Mouse (Mus musculus) natural killer cell, adult 2 months (primary cell): Measurements from ENCODE around the gene Ajm1.
A peak's percentile ranks its signal among the peaks of the same experiment; 100 is the strongest.
"Not testable (repeated sequence)": the region's sequence is repeated elsewhere in the genome, so short reads cannot be mapped to it uniquely, and the experiment has no call there.

Source experiments
- DNase-seq, 2 experiments: peaks; one replicate each; pipeline ENCODE4 v3.0.0; 2022; ENCODE audit warnings: low spot score in 2 of 2

Gene Ajm1

DNA sequence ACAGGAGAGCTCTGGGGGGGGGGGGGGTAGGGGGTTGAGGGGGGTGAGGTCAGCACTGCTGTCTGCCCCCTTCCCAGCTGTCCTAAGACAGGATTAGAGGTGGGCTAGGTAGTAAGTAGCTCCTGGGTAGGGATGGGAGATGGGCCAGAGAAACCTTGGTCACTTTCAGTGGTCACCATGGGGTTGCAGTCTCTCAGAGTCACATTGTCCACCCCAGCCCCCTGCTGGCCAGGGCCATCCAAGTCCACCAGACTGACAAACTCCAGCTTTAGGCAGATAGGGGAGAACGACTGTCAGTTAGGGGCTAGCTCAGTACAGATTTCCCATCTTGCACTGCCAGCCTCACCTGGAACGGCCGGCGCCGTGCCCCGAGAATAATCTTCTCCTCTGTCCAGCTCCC is 15.0 kb downstream of the Ajm1 start:
- DNase-seq = no peak

DNA sequence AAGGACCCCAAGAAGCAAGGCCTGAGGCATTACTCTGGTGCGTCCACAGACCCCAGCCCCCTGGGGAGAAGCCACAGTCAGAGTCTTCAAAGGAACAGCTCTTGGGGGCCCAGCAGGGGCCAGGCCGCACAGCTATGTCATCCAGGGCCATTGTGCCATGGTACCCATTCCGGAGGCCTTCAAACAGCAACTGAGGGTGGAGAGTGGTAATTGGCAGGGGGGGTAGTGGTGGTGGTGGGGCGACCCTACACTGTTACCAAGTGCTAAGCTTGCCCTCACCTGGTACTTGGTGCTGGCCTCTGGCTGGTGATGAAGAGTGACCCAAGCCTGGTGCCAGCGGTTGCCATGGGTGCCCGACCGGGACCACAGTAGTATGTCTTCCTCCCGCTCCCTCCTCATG is 15.8 kb downstream of the Ajm1 start:
- no peak for DNase-seq

DNA sequence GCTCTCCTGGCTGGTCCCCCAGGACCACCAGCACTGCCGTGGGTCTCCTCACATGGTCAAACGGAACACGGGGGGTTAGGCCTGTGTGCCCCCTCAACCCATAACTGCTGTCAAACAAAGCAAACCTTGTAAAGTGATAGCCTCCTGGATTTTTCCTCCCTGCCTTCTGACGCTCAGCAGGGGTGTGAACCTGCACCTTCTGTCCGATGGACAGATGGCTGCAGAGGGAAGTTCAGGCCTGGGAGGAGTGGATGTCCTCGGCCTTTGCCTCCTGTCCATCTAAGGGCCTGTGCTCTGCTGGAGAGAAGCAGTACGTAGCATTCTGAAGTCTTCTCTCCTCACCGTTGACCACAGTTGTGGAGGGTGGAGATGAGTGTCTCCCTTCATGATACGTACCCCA is 19.6 kb downstream of the Ajm1 start:
- DNase-seq = no peak

DNA sequence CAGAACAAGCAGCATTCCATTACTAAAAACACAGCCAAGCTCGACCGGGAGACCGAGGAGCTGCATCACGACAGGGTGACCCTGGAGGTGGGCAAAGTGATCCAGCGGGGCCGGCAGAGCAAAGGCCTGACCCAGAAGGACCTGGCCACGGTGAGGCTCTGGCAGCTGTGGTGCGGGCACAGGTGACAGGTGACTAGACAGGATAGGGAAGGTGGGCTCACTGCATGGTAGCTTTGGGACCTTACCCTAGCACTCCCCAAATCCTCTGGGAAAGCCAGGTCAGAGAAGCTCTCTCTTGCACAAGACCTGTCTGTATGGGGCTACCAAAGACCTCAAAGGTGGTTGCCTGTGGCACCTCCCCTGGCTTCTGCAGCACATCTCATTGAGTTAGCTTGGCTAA is 21.0 kb downstream of the Ajm1 start:
- no peak for DNase-seq

DNA sequence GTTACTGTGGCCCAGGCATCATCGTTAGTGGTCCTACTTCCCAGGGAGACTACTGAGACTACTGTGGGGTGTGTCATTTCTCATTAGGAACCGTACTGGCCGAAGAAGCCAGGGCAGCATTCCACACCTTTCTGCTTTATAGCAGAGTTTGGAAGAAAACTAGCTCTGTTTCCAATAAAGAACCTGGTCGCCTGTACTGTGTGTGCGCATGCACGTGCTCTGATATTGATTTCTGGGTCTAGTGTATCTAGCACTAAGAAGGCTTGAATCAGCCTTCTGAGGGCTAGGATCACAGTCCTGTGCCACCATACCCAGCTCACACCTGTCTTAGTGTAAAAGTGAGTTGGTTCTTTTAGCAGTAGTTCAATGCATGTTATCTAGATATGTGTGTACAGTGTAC is 22.8 kb downstream of the Ajm1 start:
- DNase-seq = no peak

DNA sequence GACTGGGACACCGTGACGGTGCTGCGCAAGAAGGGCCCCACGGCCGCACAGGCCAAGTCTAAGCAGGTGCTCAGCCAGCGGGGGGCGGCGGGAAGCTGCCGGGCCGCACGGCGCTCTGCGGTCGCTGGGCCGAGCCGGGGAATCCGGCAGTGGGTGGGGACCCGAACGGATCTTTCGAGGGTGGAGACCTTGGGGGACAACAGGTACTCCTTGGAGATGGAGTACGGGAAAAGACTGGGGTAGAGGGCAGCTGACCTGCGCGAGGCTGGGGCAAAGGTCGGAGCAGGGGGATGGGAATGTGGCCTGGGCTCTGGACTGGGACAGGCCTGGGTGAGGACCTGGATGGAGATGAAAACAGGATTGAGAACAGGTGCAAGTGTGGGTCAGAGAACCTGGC is 23.6 kb downstream of the Ajm1 start:
- no peak for DNase-seq

DNA sequence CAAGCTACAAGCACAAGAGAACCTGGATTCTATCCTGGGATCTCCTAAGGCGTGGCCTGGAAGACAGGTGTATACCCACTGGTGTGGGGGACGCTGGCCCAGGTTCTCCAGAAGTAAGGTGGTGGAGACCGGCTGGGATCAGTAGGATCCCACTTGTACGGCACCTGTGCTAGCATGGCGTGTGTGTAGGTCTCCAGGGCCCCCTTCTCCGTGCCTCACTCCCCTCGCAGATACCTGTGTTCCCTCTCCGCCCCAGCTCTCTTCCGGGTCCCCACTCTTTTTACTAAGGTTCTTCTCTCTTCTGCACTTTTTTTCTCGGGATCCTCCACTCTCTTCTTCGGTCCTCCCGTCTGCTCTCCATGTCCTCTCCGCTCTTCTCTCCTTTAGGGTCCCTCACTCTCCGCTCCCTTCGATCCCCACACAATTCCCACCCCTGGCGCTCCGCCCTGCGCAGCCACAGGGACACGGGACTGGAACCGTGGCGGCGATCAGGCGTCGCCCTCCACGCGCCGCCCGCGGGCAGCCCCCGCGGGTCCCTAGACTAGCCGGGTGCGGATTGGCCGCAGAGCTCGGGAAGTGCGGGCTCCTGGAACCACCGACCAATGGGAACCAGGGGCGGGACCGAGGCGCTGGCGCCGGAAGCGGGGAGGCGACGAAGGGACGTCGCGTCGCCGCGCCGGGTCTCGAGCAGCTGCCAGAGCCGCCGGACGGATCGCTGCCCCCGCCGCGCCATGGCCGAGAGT is 24.2 kb downstream of the Ajm1 start, which contains the start of gene Edf1:
Edf1 (plus strand) TSS at position 627 of the 743 bp plus-strand sequence.
- DNase-seq = peak; percentile 85 to 87

DNA sequence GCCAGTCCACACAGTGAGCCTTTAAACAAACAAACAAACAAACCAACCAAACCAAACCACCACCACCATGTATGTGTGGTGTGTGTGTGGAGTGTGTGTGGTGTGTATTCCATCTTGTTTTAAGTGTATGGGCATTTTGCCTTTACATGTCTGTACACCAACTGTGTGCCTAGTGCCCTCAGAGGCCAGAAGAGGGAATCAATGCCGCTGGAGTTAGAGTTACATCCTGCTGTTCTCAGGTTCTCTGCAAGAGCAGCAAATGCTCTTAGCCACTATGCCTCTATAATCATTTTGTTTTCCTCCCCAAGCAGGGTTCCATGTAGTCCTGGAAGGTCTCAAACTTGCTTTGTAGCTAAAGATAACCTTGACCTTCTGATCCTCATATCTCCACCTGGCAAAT is 25.3 kb downstream of the Ajm1 start:
- no peak for DNase-seq

DNA sequence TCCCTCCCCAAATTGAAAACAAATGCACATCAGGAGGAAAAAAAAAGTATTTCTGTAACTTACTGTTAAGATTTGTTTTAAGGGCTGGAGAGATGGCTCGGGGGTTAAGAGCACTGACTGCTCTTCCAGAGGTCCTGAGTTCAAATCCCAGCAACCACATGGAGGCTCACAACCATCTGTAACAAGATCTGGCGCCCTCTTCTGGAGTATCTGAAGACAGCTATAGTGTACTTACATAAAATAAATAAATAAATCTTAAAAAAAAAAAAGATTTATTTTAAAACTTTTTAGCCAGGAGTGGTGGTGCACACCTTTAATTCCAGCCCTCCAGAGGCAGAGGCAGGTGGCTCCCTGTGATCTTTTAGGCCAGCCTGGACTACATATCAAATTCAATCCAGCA is 26.1 kb downstream of the Ajm1 start:
- DNase-seq = not testable (repeated sequence)

DNA sequence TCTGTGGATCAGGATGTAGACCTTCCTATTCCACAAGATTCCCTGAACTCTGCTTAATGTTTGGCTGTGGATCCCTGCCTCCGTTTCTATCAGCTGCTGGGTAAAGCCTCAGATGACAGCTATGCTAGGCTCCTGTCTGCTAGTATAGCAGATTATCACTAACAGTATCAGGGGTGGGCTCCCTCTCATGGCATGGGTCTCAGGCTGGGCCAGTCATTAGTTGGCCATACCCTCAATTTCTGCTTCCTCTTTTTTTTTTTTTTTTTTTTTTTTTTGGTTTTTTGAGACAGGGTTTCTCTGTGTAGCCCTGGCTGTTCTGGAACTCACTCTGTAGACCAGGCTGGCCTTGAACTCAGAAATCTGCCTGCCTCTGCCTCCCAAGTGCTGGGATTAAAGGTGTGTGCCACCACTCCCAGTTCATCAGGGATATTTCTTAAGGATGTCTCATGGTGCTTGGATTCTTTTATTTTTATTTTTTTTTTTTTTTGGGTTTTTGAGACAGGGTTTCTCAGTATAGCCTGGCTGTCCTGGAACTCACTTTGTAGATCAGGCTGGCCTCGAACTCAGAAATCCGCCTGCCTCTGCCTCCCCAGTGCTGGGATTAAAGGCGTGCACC is 28.3 kb downstream of the Ajm1 start:
- not testable (repeated sequence) for DNase-seq

DNA sequence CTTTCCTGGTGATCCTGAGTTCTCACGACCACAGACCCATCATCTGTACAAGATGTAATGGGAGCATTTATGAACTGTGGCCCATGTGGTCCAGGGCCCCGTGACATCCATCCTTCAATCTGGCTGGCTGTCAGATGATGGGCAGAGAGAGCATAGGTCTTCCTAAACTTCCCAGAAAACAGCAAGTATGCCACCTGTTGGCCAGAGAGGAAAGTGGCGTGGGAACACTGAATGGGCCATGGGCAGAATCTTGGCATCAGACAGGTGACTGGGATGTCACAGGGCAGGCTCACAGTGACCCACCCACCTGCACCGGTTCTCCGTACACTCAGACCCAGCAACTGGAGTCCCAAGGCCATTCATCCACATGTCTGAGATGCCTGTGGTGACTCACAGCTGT is 30.4 kb downstream of the Ajm1 start:
- peak; percentile 19 to 45 for DNase-seq

DNA sequence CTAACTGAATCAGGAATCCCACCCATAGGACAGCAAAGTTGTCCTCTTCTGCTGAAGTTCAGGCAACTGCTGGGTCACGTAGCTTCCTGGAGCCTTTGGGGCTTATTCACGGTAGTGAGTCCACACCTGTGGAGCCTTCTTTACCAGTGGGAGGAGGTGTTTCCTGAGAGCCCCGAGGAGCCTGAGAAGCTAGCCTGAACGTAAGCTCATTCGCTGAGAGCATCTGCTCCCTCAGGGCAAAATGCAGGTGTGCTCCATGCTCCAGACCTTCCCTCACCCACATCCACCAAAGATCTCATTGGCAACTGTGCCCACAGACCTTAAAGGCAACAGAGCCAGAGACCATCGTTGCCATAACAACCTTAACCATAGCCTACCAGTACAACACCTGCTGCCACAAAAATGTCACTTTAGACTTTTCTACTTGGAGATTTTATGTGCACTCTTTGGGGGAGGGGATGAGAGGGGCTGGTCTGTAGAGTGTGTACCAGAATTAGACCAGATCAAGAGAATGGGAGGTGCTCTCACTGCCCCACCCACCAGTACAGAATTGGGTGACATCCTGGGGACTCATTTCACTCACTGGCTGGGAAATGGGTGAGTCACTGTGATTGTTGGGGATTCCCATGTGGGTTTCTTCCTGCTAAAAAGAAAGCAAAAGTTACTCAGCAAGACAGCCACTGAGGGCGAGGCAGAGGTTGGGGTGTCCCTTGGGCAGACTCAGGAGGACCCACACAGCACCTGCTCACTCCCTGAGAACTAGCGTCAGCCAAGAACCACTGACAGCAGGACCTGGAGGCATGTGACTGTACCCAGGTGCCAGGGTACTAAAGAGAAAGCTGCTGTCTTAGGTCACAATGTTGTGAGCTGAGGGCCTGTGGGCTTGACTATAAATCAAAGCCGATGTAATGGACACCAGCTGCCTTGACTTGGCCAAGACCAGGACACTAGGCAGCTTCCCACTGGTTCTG is 32.3 kb downstream of the Ajm1 start:
- DNase-seq = peak; percentile 86 to 88

DNA sequence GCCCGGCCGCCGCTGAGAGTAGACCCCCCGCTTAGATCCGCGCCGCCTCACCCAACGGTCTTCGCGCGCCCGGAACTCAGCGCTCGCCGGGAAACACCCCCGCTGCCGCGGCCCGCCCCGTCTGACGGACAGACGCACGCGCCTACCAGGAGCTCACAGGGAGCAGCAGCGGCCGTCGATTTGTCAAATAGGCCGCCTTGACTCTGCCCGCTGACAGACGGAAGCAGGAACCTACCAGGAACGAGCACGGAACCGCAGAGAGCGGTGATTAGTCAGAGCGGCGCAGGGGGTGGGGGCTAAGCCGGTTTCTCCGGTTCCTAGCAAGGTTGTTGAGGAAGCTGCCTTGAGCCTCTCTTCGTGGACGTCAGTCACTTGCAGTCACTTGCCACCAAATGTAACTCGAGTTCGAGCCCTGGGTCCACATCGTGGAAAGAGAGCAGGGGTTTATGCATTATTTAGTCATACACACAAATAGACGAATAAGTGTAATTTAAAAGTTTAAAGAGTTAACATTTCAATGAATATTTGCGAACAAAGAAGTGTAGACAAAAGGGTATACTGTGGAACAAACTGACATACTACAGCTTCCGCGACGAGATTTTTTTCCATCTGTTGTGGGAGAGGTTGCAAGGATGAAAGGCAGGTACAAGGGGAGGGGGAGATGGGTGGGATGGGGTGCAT is 34.6 kb downstream of the Ajm1 start, which contains the start of gene Traf2:
Traf2 (minus strand) TSS at position 130 of the 681 bp plus-strand sequence.
- DNase-seq = peak; percentile 98

DNA sequence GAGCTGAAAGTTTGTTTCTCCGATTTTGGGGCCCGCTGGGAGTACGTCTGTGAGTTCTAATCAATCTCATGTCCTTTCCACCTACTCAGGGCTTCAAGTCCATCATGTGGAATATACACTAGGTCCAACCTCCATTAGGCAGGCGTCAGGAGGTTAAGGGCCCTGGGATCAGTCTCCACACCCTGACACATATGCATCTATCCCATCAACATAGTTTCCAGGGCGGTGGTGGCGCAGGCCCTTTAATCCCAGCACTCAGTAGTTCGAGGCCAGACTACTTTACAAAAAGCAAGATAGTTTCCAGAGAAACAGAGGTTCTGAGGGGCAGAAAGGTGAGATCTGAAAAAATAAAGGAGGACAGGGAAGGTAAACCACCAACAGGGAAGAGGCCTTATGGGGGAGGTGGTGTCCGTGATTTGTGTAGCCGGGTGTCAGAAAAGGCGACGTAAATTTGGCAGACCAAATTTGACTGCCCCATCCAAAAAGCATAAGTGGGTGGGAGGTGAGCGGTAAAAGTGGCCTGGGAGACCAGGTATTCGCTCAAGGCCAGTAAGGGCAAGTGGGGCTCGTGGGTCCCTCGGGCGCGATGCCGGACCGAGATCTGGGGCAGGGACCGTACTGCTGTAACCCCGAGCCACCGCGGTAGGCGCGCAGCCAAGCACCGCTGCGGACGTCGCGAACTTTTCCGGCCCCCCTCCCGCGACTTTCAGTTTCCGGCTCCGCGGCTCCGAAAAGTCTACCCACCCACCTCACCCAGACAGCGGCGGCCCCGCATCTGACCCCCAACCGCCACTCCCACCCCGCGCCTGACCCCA is 35.4 kb downstream of the Ajm1 start:
- DNase-seq = no peak

DNA sequence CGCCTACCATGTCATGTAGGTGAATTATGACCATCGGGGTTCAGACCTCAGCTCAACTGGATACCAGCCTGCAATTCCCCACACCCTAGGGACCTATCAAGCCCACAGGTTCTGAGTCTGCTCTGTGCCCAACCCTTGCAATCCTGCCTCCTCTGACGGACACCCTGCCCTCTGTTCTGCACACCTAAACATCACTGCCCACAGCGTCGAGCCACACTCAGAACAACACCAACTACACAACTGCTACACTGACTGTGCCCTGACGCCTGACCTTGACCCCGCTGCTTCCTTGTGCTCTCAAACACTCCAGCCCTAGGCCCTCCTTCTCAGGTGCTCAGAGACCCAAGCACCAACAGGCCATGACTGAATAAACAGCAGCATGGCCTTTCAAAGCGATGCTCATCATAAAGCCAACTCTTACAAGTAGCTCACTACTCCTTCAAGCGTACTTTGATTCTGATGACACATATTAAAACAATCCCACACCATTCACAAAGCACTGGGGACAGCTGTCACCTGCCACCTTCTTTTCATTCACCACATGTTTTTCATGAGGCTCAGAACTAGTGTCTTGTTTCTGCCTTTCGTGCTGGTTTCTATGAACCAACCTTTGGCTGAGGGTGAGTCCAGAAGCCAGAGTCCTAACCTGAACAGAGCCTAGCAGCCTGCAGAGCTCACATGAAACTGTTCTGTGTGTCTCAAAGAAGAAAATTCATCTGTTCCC is 39.8 kb downstream of the Ajm1 start:
- no peak for DNase-seq

DNA sequence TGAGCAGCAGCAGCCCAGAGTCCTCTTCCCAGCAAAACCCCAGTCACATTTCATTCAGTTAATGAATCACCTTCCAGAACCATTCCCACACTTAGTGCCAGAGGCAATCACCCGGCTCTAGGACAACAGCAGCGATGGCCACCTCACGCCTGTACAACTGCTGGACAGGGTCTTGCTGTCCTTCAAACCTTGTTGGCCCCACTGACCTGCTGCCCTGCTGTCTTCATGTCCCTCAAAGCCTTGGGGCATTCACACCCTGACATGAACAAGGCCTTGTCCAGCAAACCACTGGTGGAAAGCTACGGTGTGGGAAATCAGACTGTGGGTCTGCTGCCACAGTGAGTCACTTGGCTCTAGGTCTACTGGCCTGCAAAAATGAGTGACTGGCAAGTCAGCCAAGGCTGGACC is 41.0 kb downstream of the Ajm1 start:
- DNase-seq = no peak

DNA sequence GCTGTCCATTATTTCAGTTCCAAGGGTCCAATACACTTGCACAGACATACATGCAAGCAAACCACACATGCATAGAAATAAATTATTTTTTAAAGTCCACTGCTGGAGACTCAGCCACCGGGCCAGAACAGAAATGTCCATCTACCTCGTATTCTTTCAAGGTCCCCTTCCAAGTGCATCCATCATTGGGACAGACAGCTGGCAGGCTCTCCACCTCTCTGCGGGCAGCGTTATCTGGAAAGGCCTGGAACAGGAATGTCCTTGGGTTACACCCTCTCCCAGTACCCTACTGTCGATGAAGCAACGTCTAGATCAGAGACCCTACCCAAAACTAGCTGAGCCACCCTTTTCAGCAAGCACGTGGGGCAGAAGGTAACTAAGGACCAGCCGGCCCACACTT is 45.0 kb downstream of the Ajm1 start:
- no peak for DNase-seq

DNA sequence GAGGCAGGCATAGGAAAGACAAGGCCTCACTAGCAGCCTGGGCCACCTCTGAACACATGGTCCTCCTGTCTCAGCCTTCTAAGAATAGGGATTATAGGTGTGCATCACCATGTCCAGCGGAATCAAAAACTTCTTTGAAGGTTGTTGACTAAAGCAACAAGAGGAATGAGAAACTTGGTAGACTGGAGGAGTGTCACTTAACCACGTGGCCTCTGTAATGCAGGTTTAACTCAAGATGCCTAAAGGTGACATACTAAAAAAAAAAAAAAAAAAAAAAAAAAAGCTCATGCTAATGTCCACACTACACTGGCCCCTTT is 46.7 kb downstream of the Ajm1 start:
- DNase-seq = no peak

DNA sequence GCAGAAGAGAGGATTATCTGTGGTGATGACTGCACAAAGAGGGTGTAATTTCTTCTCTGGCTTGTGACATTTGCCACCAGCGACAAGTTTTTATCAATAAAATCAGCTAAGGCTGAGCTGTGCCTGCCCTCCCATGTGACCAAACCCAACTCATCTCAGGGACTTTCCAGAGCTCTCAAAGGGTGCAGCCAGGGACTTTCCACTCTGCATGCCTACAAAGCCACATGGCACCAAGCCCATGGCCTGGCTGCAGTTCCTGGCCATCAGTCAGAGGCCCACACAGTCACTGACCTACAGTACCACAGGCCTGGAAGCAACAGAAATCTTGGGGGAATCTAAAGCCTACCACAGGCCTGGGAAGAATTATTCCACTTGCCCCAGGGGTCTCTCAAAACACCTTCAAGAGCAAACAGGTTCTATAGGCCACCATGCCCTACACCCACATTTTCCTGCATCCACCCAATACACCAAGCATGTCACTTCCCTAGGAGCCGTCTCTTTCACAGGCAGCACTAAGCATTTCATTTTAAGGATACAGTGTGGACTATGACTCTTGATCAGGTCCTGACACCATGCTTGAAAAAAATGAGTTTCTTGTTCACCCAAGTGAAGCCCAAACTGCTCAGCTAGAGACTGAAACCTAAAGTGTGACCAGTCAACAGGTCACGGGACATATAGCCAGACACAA is 47.2 kb downstream of the Ajm1 start:
- peak; percentile 87 for DNase-seq

DNA sequence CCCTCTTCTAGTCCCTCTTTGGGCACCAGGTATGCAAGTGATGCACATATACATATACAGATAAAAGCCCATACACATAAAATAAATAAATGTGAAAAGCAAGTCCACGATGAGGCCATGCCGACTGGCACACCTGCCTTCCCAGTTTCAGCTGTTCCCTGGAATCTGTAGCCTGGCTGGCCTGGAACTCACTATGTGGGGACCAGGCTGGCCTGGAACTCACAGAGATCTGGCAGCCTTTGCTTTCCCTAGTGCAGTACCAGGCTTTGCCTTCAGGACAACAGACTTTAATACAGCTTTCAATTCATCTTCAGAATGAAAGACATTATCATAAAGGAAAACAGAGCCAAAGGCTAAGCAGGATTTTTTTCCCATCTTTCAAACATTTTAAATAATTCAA is 47.9 kb downstream of the Ajm1 start:
- DNase-seq = no peak
